ENCODE assay signal across 12 mouse cellular contexts in the genomic region with DNA sequence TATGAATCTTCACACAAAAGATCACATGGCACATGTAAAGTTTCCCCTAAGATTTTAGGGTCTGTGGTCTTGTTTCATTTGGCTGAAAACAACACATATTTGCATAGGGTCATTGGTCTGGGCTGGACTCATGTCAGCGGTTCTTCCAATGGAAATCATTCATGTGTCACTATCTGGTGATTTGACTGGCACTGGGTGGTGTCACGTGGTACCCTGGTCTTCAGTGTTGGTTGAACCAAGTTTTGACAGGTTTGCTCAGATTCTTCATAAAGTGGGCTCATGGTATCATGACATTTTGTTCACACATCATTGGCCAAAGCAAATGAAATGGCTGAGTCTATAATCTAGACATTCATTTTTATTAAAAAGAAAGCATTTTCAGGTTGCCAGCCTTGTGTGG. TPM values are rescaled to one million over a fixed set of nuclear protein-coding genes. Genes with fewer than 3 reads are reported as not detected.
DNase-seq lines count a peak whose midpoint lies in the region; ATAC-seq lines count a peak whose summit lies in the region.
"Had no signal": no experiment of that assay in that cellular context is flagged by ENCODE, and none has a peak within 500 bp of the region (broad histone marks: within the 10 kb centered on the region; RNA-seq: fewer than 3 reads in every experiment).

No protein-coding gene starts in this region.

- no peaks in the 10 kb centered on the region for H3K36me3 ChIP-seq in kidney, embryonic 15.5 days
- H3K36me3 ChIP-seq in embryonic facial prominence, embryonic 10.5 days (replicated peaks), result peaks cover 17% of the 10 kb centered on the region
- no peaks in the 10 kb centered on the region for H3K36me3 ChIP-seq in forebrain, embryonic 11.5 days (ENCODE audit: control insufficient read depth, insufficient read depth, low read length)
- H3K36me3 ChIP-seq in liver, embryonic 12.5 days, result peaks cover 20% of the 10 kb centered on the region

- 88% methylated on average over 2 of the region's 2 CpGs for WGBS in kidney, embryonic 15.5 days
- 90% methylated on average over 2 of the region's 2 CpGs for WGBS in embryonic facial prominence, embryonic 10.5 days
- 84% methylated on average over 2 of the region's 2 CpGs for WGBS in forebrain, embryonic 11.5 days
- WGBS in liver, embryonic 12.5 days (ENCODE audit: insufficient replicate concordance), result 61% methylated on average over 2 of the region's 2 CpGs

- DNase-seq in kidney, postnatal 10 days, result no peak
- no peak for DNase-seq in embryonic facial prominence, embryonic 10.5 days (ENCODE audit: low spot score)
- DNase-seq in forebrain, embryonic 11.5 days (ENCODE audit: low spot score), result no peak
- DNase-seq in ovary, adult 18-20 months (ENCODE audit: low spot score), result no peak
- no peak for DNase-seq in left cerebral cortex, adult 18-20 months (ENCODE audit: low spot score in 2 of 2)
- DNase-seq in adrenal gland, adult 18-20 months (ENCODE audit: low spot score in 2 of 2), result no peak
- DNase-seq: adrenal gland, postnatal 14 days; cerebellum, postnatal 10 days; right cerebral cortex, postnatal 4 days had no signal

- H3K27me3 ChIP-seq in kidney, embryonic 15.5 days, result 0 out of 2 replicates have a peak, but pooled peaks cover 3% of the 10 kb centered on the region
- H3K27me3 ChIP-seq in embryonic facial prominence, embryonic 10.5 days (replicated peaks; ENCODE audit: low read depth, poor library complexity, severe bottlenecking), result no peaks in the 10 kb centered on the region
- H3K27me3 ChIP-seq in forebrain, embryonic 11.5 days (ENCODE audit: control insufficient read depth, insufficient read depth, low read length), result no peaks in the 10 kb centered on the region
- H3K27me3 ChIP-seq in liver, embryonic 12.5 days (replicated peaks), result no peaks in the 10 kb centered on the region; the same call in 1 of the 2 replicates

- H3K4me2 ChIP-seq in kidney, embryonic 15.5 days, result peak overlapping the region; percentile 95
- H3K4me2 ChIP-seq in forebrain, embryonic 11.5 days (ENCODE audit: low read depth, low read length, severe bottlenecking), result peak overlapping the region; percentile 69
- H3K4me2 ChIP-seq in liver, embryonic 12.5 days, result peak overlapping the region; percentile 89

- peaks cover 15% of the 10 kb centered on the region for H3K4me1 ChIP-seq in kidney, embryonic 15.5 days
- H3K4me1 ChIP-seq in embryonic facial prominence, embryonic 10.5 days, result peaks cover 22% of the 10 kb centered on the region
- 0 out of 2 replicates have a peak, but pooled peaks cover 2% of the 10 kb centered on the region for H3K4me1 ChIP-seq in forebrain, embryonic 11.5 days (replicated peaks; ENCODE audit: control insufficient read depth, insufficient read depth, low read length)
- peaks cover 43% of the 10 kb centered on the region for H3K4me1 ChIP-seq in liver, embryonic 12.5 days

- no peaks in the 10 kb centered on the region for H3K9me3 ChIP-seq in kidney, embryonic 15.5 days (replicated peaks)
- H3K9me3 ChIP-seq in embryonic facial prominence, embryonic 10.5 days, result no peaks in the 10 kb centered on the region
- no peaks in the 10 kb centered on the region for H3K9me3 ChIP-seq in forebrain, embryonic 11.5 days (ENCODE audit: control insufficient read depth, low read length)
- H3K9me3 ChIP-seq in liver, embryonic 12.5 days (replicated peaks), result no peaks in the 10 kb centered on the region
- H3K9me3 ChIP-seq: G1E had no signal

- H3K4me3 ChIP-seq in kidney, embryonic 15.5 days (replicated peaks), result peak overlapping the region; percentile 88
- peak overlapping the region; percentile 84 for H3K4me3 ChIP-seq in embryonic facial prominence, embryonic 10.5 days
- H3K4me3 ChIP-seq in forebrain, embryonic 11.5 days (ENCODE audit: low read depth, low read length), result peak overlapping the region; percentile 77
- peak overlapping the region; percentile 94 for H3K4me3 ChIP-seq in liver, embryonic 12.5 days

- no peak overlapping the region for H3K9ac ChIP-seq in kidney, embryonic 15.5 days
- H3K9ac ChIP-seq in forebrain, embryonic 11.5 days (ENCODE audit: low read length), result no peak overlapping the region
- peak overlapping the region; percentile 94 for H3K9ac ChIP-seq in liver, embryonic 12.5 days

- H3K27ac ChIP-seq in kidney, embryonic 15.5 days, result no peak overlapping the region
- H3K27ac ChIP-seq in embryonic facial prominence, embryonic 10.5 days (replicated peaks), result no peak overlapping the region
- no peak overlapping the region for H3K27ac ChIP-seq in forebrain, embryonic 11.5 days (ENCODE audit: low read depth, low read length)
- H3K27ac ChIP-seq in liver, embryonic 12.5 days, result 0 out of 2 replicates have a peak overlapping the region, but pooled peaks have one; percentile 99

- ATAC-seq in kidney, embryonic 15.5 days (replicated peaks; ENCODE audit: low FRiP score), result no peak
- ATAC-seq in forebrain, embryonic 11.5 days (replicated peaks; ENCODE audit: low FRiP score), result no peak
- ATAC-seq in liver, embryonic 12.5 days, result no peak

RNA-seq across cellular contexts. Expression of a gene that starts 1.3 kb away (rescaled TPM):
- 10.7 and 13.7 TPM in 2 replicates for polyA plus RNA-seq in kidney, embryonic 15.5 days (2015; fragmentation: Nextera tagmentation; extraction: Ambion mirVana)
- polyA plus RNA-seq in embryonic facial prominence, embryonic 10.5 days (2016; fragmentation: Nextera tagmentation; extraction: Ambion mirVana), result 18.7 and 21.5 TPM in 2 replicates
- polyA plus RNA-seq in forebrain, embryonic 11.5 days (2014; fragmentation: Nextera tagmentation; extraction: Ambion mirVana), result 21.7 and 26.1 TPM in 2 replicates
- 13.4 and 14.4 TPM in 2 replicates for polyA plus RNA-seq in liver, embryonic 12.5 days (2016; fragmentation: Nextera tagmentation; extraction: Ambion mirVana)
- total RNA-seq in left cerebral cortex, adult 18-20 months (2021), result under 1 TPM; 0.14 to 0.26 TPM
- total RNA-seq in adrenal gland, adult 18-20 months (2021), result under 1 TPM in 1 of 2 experiments, not detected in 1; 0.27 TPM
